Mouse (Mus musculus) embryonic fibroblast, embryonic 13.5 days (primary cell): Measurements from ENCODE around the gene Atg4d.

Source experiments
- CTCF ChIP-seq: IDR thresholded peaks from 2 replicates; pipeline ENCODE4 v1.5.1; 2011; ENCODE audit warnings: mild to moderate bottlenecking, control low read depth, low read length, moderate library complexity, borderline replicate concordance; ENCODE audit not compliant: insufficient read depth
- POLR2A ChIP-seq: IDR thresholded peaks from 2 replicates; pipeline ENCODE4 v1.6.1; 2011; ENCODE audit warnings: low read depth, mild to moderate bottlenecking, control low read depth, low read length, moderate library complexity

DNA sequence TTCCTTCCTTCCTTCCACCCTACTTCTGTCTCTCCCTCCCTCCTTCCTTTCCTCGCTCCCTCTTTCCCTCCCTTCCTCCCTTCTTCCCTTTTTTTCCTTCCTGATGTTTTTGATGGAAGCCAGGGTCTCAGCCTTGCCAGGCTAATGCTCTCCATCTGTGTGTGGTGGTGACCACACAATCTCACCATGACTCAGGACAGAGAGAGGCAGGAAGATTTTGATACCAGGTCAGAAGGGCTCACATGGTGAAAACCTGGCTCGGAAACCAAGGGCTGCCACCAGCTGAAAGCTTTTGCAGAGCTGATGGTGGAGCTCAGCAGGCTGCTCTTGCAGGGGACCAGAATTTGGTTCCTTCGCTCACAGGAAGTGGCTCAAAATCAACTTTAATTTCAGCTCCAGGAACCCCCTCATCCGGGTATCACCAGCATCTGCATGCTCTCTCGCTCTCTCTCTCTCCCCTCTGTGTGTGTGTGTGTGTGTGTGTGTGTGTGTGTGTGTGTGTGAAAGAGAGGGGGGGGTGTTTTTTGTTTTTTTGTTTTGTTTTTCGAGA is 4.5 kb upstream of the Atg4d start:
- TF ChIP-seq POLR2A (no peak), CTCF (no peak)
